Mouse (Mus musculus) MN1 (cell line): Measurements from ENCODE around the gene Olfr782.
"Not testable (repeated sequence)": the region's sequence is repeated elsewhere in the genome, so short reads cannot be mapped to it uniquely, and the experiment has no call there.

Source experiments
- DNase-seq: peaks from one replicate; pipeline ENCODE4 v3.0.0-alpha.2; 2016; ENCODE audit warnings: low spot score

Gene Olfr782

GRCm38 (mm10) chr10:129348550-129348949, at the start of gene Olfr782:
Gene Olfr782 (plus strand): TSS chr10:129348850.
- DNase-seq, result no peak

- DNase-seq, result not testable (repeated sequence)
Observed at GRCm38 (mm10) chr10:129312973-129313372, 35.7 kb upstream of the Olfr782 start.

- DNase-seq, result not testable (repeated sequence)
Observed at GRCm38 (mm10) chr10:129313521-129313920, 35.1 kb upstream of the Olfr782 start.

GRCm38 (mm10) chr10:129317817-129318216, 30.8 kb upstream of the Olfr782 start, which contains the start of gene Olfr780:
Gene Olfr780 (plus strand): TSS chr10:129318117.
- no peak for DNase-seq

GRCm38 (mm10) chr10:129328554-129328953, 20.1 kb upstream of the Olfr782 start, which contains the start of gene Olfr781:
Gene Olfr781 (plus strand): TSS chr10:129328854.
- no peak for DNase-seq

GRCm38 (mm10) chr10:129352475-129352874, 3.8 kb downstream of the Olfr782 start:
- not testable (repeated sequence) for DNase-seq

GRCm38 (mm10) chr10:129356496-129356895, 7.8 kb downstream of the Olfr782 start:
- not testable (repeated sequence) for DNase-seq

- no peak for DNase-seq
Observed at GRCm38 (mm10) chr10:129357307-129357706, 8.7 kb downstream of the Olfr782 start.

GRCm38 (mm10) chr10:129374051-129374450, 25.4 kb downstream of the Olfr782 start:
- DNase-seq, result not testable (repeated sequence)

- no peak for DNase-seq
Observed at GRCm38 (mm10) chr10:129383783-129384182, 35.1 kb downstream of the Olfr782 start, which contains the start of gene Olfr784. Gene Olfr784 (plus strand): TSS chr10:129384083.

GRCm38 (mm10) chr10:129400892-129401291, 52.2 kb downstream of the Olfr782 start:
- DNase-seq, result no peak
